Mouse (Mus musculus): ENCODE data around the gene Opcml. TPM values are rescaled to one million over a fixed set of nuclear protein-coding genes. Genes with fewer than 3 reads are reported as not detected.

The Opcml gene
- polyA plus RNA-seq, 1 experiment from 2014 or later = 10.1 TPM

GRCm38 (mm10) chr9:28572136-28572774 lies 781.7 kb downstream of the Opcml start:
- H3K27ac ChIP-seq (ENCODE audit: low read length) = no peak overlapping the region
- no peak overlapping the region for H3K4me3 ChIP-seq (ENCODE audit: low read length)
- 67% methylated on average over 9 of the region's 9 CpGs for WGBS
- no peaks in the 10 kb centered on the region for H3K27me3 ChIP-seq (ENCODE audit: control insufficient read depth, insufficient read depth, low read depth, low read length)
- ATAC-seq (ENCODE audit: low read depth) = no peak
- H3K4me1 ChIP-seq (replicated peaks; ENCODE audit: control insufficient read depth, insufficient read depth, low read length) = peaks cover 6% of the 10 kb centered on the region; the same call in 1 of the 2 replicates
- no peaks in the 10 kb centered on the region for H3K36me3 ChIP-seq (ENCODE audit: control insufficient read depth, insufficient read depth, low read length)
- no peak overlapping the region for H3K4me2 ChIP-seq (ENCODE audit: low read depth, low read length)
- no peak overlapping the region for H3K9ac ChIP-seq (ENCODE audit: low read length)
- H3K9me3 ChIP-seq (ENCODE audit: control insufficient read depth, low read length) = no peaks in the 10 kb centered on the region

GRCm38 (mm10) chr9:28578730-28579129 lies 788.2 kb downstream of the Opcml start:
- no peaks in the 10 kb centered on the region for H3K27me3 ChIP-seq (ENCODE audit: control insufficient read depth, insufficient read depth, low read depth, low read length)
- H3K9me3 ChIP-seq (ENCODE audit: control insufficient read depth, low read length) = no peaks in the 10 kb centered on the region
- no peaks in the 10 kb centered on the region for H3K4me1 ChIP-seq (replicated peaks; ENCODE audit: control insufficient read depth, insufficient read depth, low read length)
- H3K9ac ChIP-seq (ENCODE audit: low read length) = no peak overlapping the region
- no peak overlapping the region for H3K27ac ChIP-seq (ENCODE audit: low read length)
- no peaks in the 10 kb centered on the region for H3K36me3 ChIP-seq (ENCODE audit: control insufficient read depth, insufficient read depth, low read length)
- H3K4me2 ChIP-seq (ENCODE audit: low read depth, low read length) = no peak overlapping the region
- no peak overlapping the region for H3K4me3 ChIP-seq (ENCODE audit: low read length)
- ATAC-seq (ENCODE audit: low read depth) = no peak

GRCm38 (mm10) chr9:28587253-28587652 lies 796.7 kb downstream of the Opcml start:
- ATAC-seq (ENCODE audit: low read depth) = no peak
- Histone ChIP-seq H3K4me3 (ENCODE audit: low read length) (no peak overlapping the region), H3K9ac (ENCODE audit: low read length) (no peak overlapping the region), H3K36me3 (ENCODE audit: control insufficient read depth, insufficient read depth, low read length) (no peaks in the 10 kb centered on the region), H3K4me1 (replicated peaks; ENCODE audit: control insufficient read depth, insufficient read depth, low read length) (no peaks in the 10 kb centered on the region), H3K4me2 (ENCODE audit: low read depth, low read length) (no peak overlapping the region), H3K9me3 (ENCODE audit: control insufficient read depth, low read length) (no peaks in the 10 kb centered on the region), H3K27ac (ENCODE audit: low read length) (no peak overlapping the region), H3K27me3 (ENCODE audit: control insufficient read depth, insufficient read depth, low read depth, low read length) (no peaks in the 10 kb centered on the region)
- WGBS = 54% methylated on average over 3 of the region's 3 CpGs

GRCm38 (mm10) chr9:28587857-28588388 lies 797.3 kb downstream of the Opcml start:
- no peaks in the 10 kb centered on the region for H3K4me1 ChIP-seq (replicated peaks; ENCODE audit: control insufficient read depth, insufficient read depth, low read length)
- no peak overlapping the region for H3K4me3 ChIP-seq (ENCODE audit: low read length)
- no peak for ATAC-seq (ENCODE audit: low read depth)
- no peaks in the 10 kb centered on the region for H3K9me3 ChIP-seq (ENCODE audit: control insufficient read depth, low read length)
- 84% methylated on average over 4 of the region's 4 CpGs for WGBS
- H3K4me2 ChIP-seq (ENCODE audit: low read depth, low read length) = no peak overlapping the region
- no peak overlapping the region for H3K9ac ChIP-seq (ENCODE audit: low read length)
- H3K36me3 ChIP-seq (ENCODE audit: control insufficient read depth, insufficient read depth, low read length) = no peaks in the 10 kb centered on the region
- H3K27ac ChIP-seq (ENCODE audit: low read length) = no peak overlapping the region
- no peaks in the 10 kb centered on the region for H3K27me3 ChIP-seq (ENCODE audit: control insufficient read depth, insufficient read depth, low read depth, low read length)

GRCm38 (mm10) chr9:28588488-28588887 lies 797.9 kb downstream of the Opcml start:
- 74% methylated on average over 1 of the region's 1 CpGs for WGBS
- Histone ChIP-seq H3K4me2 (ENCODE audit: low read depth, low read length) (no peak overlapping the region), H3K36me3 (ENCODE audit: control insufficient read depth, insufficient read depth, low read length) (no peaks in the 10 kb centered on the region), H3K27ac (ENCODE audit: low read length) (no peak overlapping the region), H3K4me1 (replicated peaks; ENCODE audit: control insufficient read depth, insufficient read depth, low read length) (no peaks in the 10 kb centered on the region), H3K27me3 (ENCODE audit: control insufficient read depth, insufficient read depth, low read depth, low read length) (no peaks in the 10 kb centered on the region), H3K4me3 (ENCODE audit: low read length) (no peak overlapping the region), H3K9ac (ENCODE audit: low read length) (no peak overlapping the region), H3K9me3 (ENCODE audit: control insufficient read depth, low read length) (no peaks in the 10 kb centered on the region)
- ATAC-seq (ENCODE audit: low read depth) = no peak

- Histone ChIP-seq H3K4me1 (replicated peaks; ENCODE audit: control insufficient read depth, insufficient read depth, low read length) (no peaks in the 10 kb centered on the region), H3K9me3 (ENCODE audit: control insufficient read depth, low read length) (no peaks in the 10 kb centered on the region), H3K9ac (ENCODE audit: low read length) (no peak overlapping the region), H3K4me2 (ENCODE audit: low read depth, low read length) (no peak overlapping the region), H3K27ac (ENCODE audit: low read length) (no peak overlapping the region), H3K27me3 (ENCODE audit: control insufficient read depth, insufficient read depth, low read depth, low read length) (no peaks in the 10 kb centered on the region), H3K36me3 (ENCODE audit: control insufficient read depth, insufficient read depth, low read length) (no peaks in the 10 kb centered on the region), H3K4me3 (ENCODE audit: low read length) (no peak overlapping the region)
- WGBS = 47% methylated on average over 3 of the region's 3 CpGs
- no peak for ATAC-seq (ENCODE audit: low read depth)
Observed at GRCm38 (mm10) chr9:28592208-28592607, 801.6 kb downstream of the Opcml start.

- Histone ChIP-seq H3K27me3 (ENCODE audit: control insufficient read depth, insufficient read depth, low read depth, low read length) (no peaks in the 10 kb centered on the region), H3K9me3 (ENCODE audit: control insufficient read depth, low read length) (no peaks in the 10 kb centered on the region), H3K9ac (ENCODE audit: low read length) (no peak overlapping the region), H3K4me2 (ENCODE audit: low read depth, low read length) (no peak overlapping the region), H3K36me3 (ENCODE audit: control insufficient read depth, insufficient read depth, low read length) (no peaks in the 10 kb centered on the region), H3K27ac (ENCODE audit: low read length) (no peak overlapping the region), H3K4me1 (replicated peaks; ENCODE audit: control insufficient read depth, insufficient read depth, low read length) (no peaks in the 10 kb centered on the region), H3K4me3 (ENCODE audit: low read length) (no peak overlapping the region)
- ATAC-seq (ENCODE audit: low read depth) = no peak
- WGBS = 75% methylated on average over 3 of the region's 3 CpGs
Observed at GRCm38 (mm10) chr9:28595062-28595461, 804.5 kb downstream of the Opcml start.

GRCm38 (mm10) chr9:28605561-28605960 lies 815.0 kb downstream of the Opcml start:
- no peak for ATAC-seq (ENCODE audit: low read depth)
- H3K9ac ChIP-seq (ENCODE audit: low read length) = no peak overlapping the region
- H3K9me3 ChIP-seq (ENCODE audit: control insufficient read depth, low read length) = no peaks in the 10 kb centered on the region
- H3K4me3 ChIP-seq (ENCODE audit: low read length) = no peak overlapping the region
- no peak overlapping the region for H3K4me2 ChIP-seq (ENCODE audit: low read depth, low read length)
- H3K27ac ChIP-seq (ENCODE audit: low read length) = no peak overlapping the region
- H3K27me3 ChIP-seq (ENCODE audit: control insufficient read depth, insufficient read depth, low read depth, low read length) = no peaks in the 10 kb centered on the region
- 30% methylated on average over 1 of the region's 1 CpGs for WGBS
- no peaks in the 10 kb centered on the region for H3K36me3 ChIP-seq (ENCODE audit: control insufficient read depth, insufficient read depth, low read length)
- H3K4me1 ChIP-seq (replicated peaks; ENCODE audit: control insufficient read depth, insufficient read depth, low read length) = 0 out of 2 replicates have a peak, but pooled peaks cover 3% of the 10 kb centered on the region

- Histone ChIP-seq H3K9me3 (ENCODE audit: control insufficient read depth, low read length) (no peaks in the 10 kb centered on the region), H3K27ac (ENCODE audit: low read length) (no peak overlapping the region), H3K36me3 (ENCODE audit: control insufficient read depth, insufficient read depth, low read length) (no peaks in the 10 kb centered on the region), H3K9ac (ENCODE audit: low read length) (no peak overlapping the region), H3K4me1 (replicated peaks; ENCODE audit: control insufficient read depth, insufficient read depth, low read length) (no peaks in the 10 kb centered on the region), H3K4me2 (ENCODE audit: low read depth, low read length) (no peak overlapping the region), H3K27me3 (ENCODE audit: control insufficient read depth, insufficient read depth, low read depth, low read length) (no peaks in the 10 kb centered on the region), H3K4me3 (ENCODE audit: low read length) (no peak overlapping the region)
- WGBS = 42% methylated on average over 6 of the region's 6 CpGs
- ATAC-seq (ENCODE audit: low read depth) = no peak
Observed at GRCm38 (mm10) chr9:28613683-28614620, 823.4 kb downstream of the Opcml start.

Data from lung, embryonic 16.5 days (tissue).